In genomic region chr13:19603719-19604118, GRCm38 (mm10) we compare ENCODE assay signal across 24 mouse cellular contexts. TPM values are rescaled to one million over a fixed set of nuclear protein-coding genes. Genes with fewer than 3 reads are reported as not detected.
DNase-seq lines count a peak whose midpoint lies in the region; ATAC-seq and TF ChIP-seq lines count a peak whose summit lies in the region.
"Had no signal": no experiment of that assay in that cellular context is flagged by ENCODE, and none has a peak within 500 bp of the region (broad histone marks: within the 10 kb centered on the region; RNA-seq: fewer than 3 reads in every experiment).

No protein-coding gene starts in this region.

- peak; percentile 43; the same call in 1 of the 2 replicates for TF ChIP-seq EP300 in lung, postnatal 0 days (IDR thresholded peaks at IDR 0.05)
- TF ChIP-seq EP300 in stomach, postnatal 0 days (optimal IDR thresholded peaks at IDR 0.05) = no peak

- no peak overlapping the region for H3K27ac ChIP-seq in lung, postnatal 0 days (ENCODE audit: low read length)
- no peak overlapping the region for H3K27ac ChIP-seq in stomach, embryonic 15.5 days
- H3K27ac ChIP-seq in stomach, postnatal 0 days (replicated peaks) = no peak overlapping the region
- H3K27ac ChIP-seq: embryonic facial prominence, embryonic 10.5 days; embryonic facial prominence, embryonic 12.5 days; forebrain, embryonic 13.5 days; forebrain, embryonic 15.5 days had no signal

- H3K4me1 ChIP-seq in lung, postnatal 0 days (ENCODE audit: insufficient read depth, low read depth, low read length) = no peaks in the 10 kb centered on the region
- H3K4me1 ChIP-seq in stomach, embryonic 15.5 days = no peaks in the 10 kb centered on the region
- H3K4me1 ChIP-seq in stomach, postnatal 0 days (replicated peaks; ENCODE audit: control insufficient read depth, insufficient read depth) = no peaks in the 10 kb centered on the region; the same call in 1 of the 2 replicates
- H3K4me1 ChIP-seq: embryonic facial prominence, embryonic 10.5 days; embryonic facial prominence, embryonic 12.5 days had no signal

- no peaks in the 10 kb centered on the region for H3K9me3 ChIP-seq in lung, postnatal 0 days (ENCODE audit: low read length)
- H3K9me3 ChIP-seq in stomach, embryonic 15.5 days = no peaks in the 10 kb centered on the region
- no peaks in the 10 kb centered on the region for H3K9me3 ChIP-seq in stomach, postnatal 0 days (ENCODE audit: control insufficient read depth, low read length)
- H3K9me3 ChIP-seq: embryonic facial prominence, embryonic 10.5 days; embryonic facial prominence, embryonic 12.5 days; forebrain, embryonic 13.5 days; forebrain, embryonic 15.5 days; G1E had no signal

- H3K36me3 ChIP-seq in lung, postnatal 0 days (ENCODE audit: insufficient read depth, low read length) = no peaks in the 10 kb centered on the region
- no peaks in the 10 kb centered on the region for H3K36me3 ChIP-seq in stomach, embryonic 15.5 days
- no peaks in the 10 kb centered on the region for H3K36me3 ChIP-seq in stomach, postnatal 0 days (ENCODE audit: control insufficient read depth, insufficient read depth, low read length)
- H3K36me3 ChIP-seq: embryonic facial prominence, embryonic 10.5 days; embryonic facial prominence, embryonic 12.5 days; G1E had no signal

- 38% methylated on average over 1 of the region's 1 CpGs for WGBS in lung, postnatal 0 days
- WGBS in stomach, embryonic 15.5 days = 68% methylated on average over 1 of the region's 1 CpGs
- WGBS in stomach, postnatal 0 days = 55% methylated on average over 1 of the region's 1 CpGs

- no peak overlapping the region for H3K4me2 ChIP-seq in lung, postnatal 0 days (replicated peaks; ENCODE audit: low read depth, low read length)
- H3K4me2 ChIP-seq in stomach, embryonic 15.5 days = no peak overlapping the region
- no peak overlapping the region for H3K4me2 ChIP-seq in stomach, postnatal 0 days (replicated peaks; ENCODE audit: low read depth)
- H3K4me2 ChIP-seq: embryonic facial prominence, embryonic 12.5 days; forebrain, embryonic 13.5 days; forebrain, embryonic 15.5 days had no signal

- ATAC-seq in lung, postnatal 0 days = peak; percentile 70
- 0 out of 2 replicates have a peak, but pooled peaks have one; percentile 31 for ATAC-seq in stomach, embryonic 15.5 days (ENCODE audit: insufficient read depth, low FRiP score, low read depth)
- no peak for ATAC-seq in stomach, postnatal 0 days (ENCODE audit: low FRiP score, low TSS enrichment)
- ATAC-seq: activated CD4-positive, CD25-positive, alpha-beta regulatory T cell, adult 4 months; CD4-positive, CD25-positive, alpha-beta regulatory T cell, adult 4 months; forebrain, embryonic 13.5 days; forebrain, embryonic 15.5 days; Patski had no signal

- no peak for TF ChIP-seq CTCF in lung, postnatal 0 days (IDR thresholded peaks at IDR 0.05)
- no peak for TF ChIP-seq CTCF in stomach, postnatal 0 days (IDR thresholded peaks at IDR 0.05; ENCODE audit: low read depth)

- DNase-seq in lung, adult 18-20 months = peak; percentile 5 to 18
- DNase-seq in lung, postnatal 4 days = no peak
- peak; percentile 63 for DNase-seq in lung, postnatal 0 days (ENCODE audit: low spot score)
- no peak for DNase-seq in lung, postnatal 10 days
- no peak for DNase-seq in stomach, postnatal 0 days (ENCODE audit: low spot score)
- DNase-seq: adrenal gland, adult 8-10 months; adrenal gland, postnatal 14 days; adrenal gland, postnatal 36 days; B cell, adult 2 months; cerebellum, adult 11-12 months; cerebellum, adult 2 months; cerebellum, adult 9-10 months; cerebellum, postnatal 10 days; cerebellum, postnatal 25 days had no signal

- H3K27me3 ChIP-seq in lung, postnatal 0 days (replicated peaks; ENCODE audit: insufficient read depth, low read length) = no peaks in the 10 kb centered on the region
- no peaks in the 10 kb centered on the region for H3K27me3 ChIP-seq in stomach, embryonic 15.5 days (replicated peaks)
- H3K27me3 ChIP-seq in stomach, postnatal 0 days (ENCODE audit: control insufficient read depth, insufficient read depth, low read length) = no peaks in the 10 kb centered on the region
- H3K27me3 ChIP-seq: CH12.LX; embryonic facial prominence, embryonic 12.5 days; forebrain, embryonic 13.5 days; forebrain, embryonic 15.5 days; Patski had no signal

- H3K4me3 ChIP-seq in lung, postnatal 0 days (ENCODE audit: low read depth, low read length) = no peak overlapping the region
- no peak overlapping the region for H3K4me3 ChIP-seq in stomach, embryonic 15.5 days (replicated peaks)
- no peak overlapping the region for H3K4me3 ChIP-seq in stomach, postnatal 0 days (ENCODE audit: low read depth, low read length)
- H3K4me3 ChIP-seq: embryonic facial prominence, embryonic 10.5 days; embryonic facial prominence, embryonic 12.5 days; forebrain, embryonic 13.5 days; forebrain, embryonic 15.5 days had no signal

- H3K9ac ChIP-seq in lung, postnatal 0 days (replicated peaks; ENCODE audit: low read depth) = no peak overlapping the region
- no peak overlapping the region for H3K9ac ChIP-seq in stomach, embryonic 15.5 days
- no peak overlapping the region for H3K9ac ChIP-seq in stomach, postnatal 0 days (ENCODE audit: low read length)
- H3K9ac ChIP-seq: embryonic facial prominence, embryonic 12.5 days; forebrain, embryonic 13.5 days; forebrain, embryonic 15.5 days had no signal

RNA-seq across cellular contexts. Expression of gene Epdr1, which starts 16.0 kb away (rescaled TPM):
- polyA plus RNA-seq in lung, postnatal 0 days (2015; fragmentation: Nextera tagmentation; extraction: Ambion mirVana) = 16.0 and 16.4 TPM in 2 replicates
- 19.4 and 22.4 TPM in 2 replicates for polyA plus RNA-seq in stomach, embryonic 15.5 days (2015; fragmentation: Nextera tagmentation; extraction: Ambion mirVana)
- 13.6 and 14.7 TPM in 2 replicates for polyA plus RNA-seq in stomach, postnatal 0 days (2015; fragmentation: Nextera tagmentation; extraction: Ambion mirVana)
- polyA plus RNA-seq: G1E had no signal

RNA-seq across cellular contexts. Expression of gene Sfrp4, which starts 19.2 kb away (rescaled TPM):
- polyA plus RNA-seq in lung, postnatal 0 days (2015; fragmentation: Nextera tagmentation; extraction: Ambion mirVana) = 0.36 and 0.76 TPM in 2 replicates
- 6.2 and 6.8 TPM in 2 replicates for polyA plus RNA-seq in stomach, embryonic 15.5 days (2015; fragmentation: Nextera tagmentation; extraction: Ambion mirVana)
- 6.8 and 8.4 TPM in 2 replicates for polyA plus RNA-seq in stomach, postnatal 0 days (2015; fragmentation: Nextera tagmentation; extraction: Ambion mirVana)
- polyA plus RNA-seq: activated CD4-positive, CD25-positive, alpha-beta regulatory T cell, adult 4 months; CD4-positive, CD25-positive, alpha-beta regulatory T cell, adult 4 months; G1E had no signal

Comparison
In these comparisons a context has a peak if more than half of its experiments do, and no peak if none do; other contexts are left out.
1. DNase-seq: peak in lung, adult 18-20 months (2 of 2) and lung, postnatal 0 days (single experiment); none in lung, postnatal 4 days (0 of 2), lung, postnatal 10 days (single experiment) and stomach, postnatal 0 days (single experiment).